Mouse (Mus musculus): ENCODE data around the gene Gnptab. TPM values are rescaled to one million over a fixed set of nuclear protein-coding genes. Genes with fewer than 3 reads are reported as not detected.

Gene Gnptab
- total RNA-seq, 2 experiments from 2014 or later, result 86.3 to 93.5 TPM

DNA sequence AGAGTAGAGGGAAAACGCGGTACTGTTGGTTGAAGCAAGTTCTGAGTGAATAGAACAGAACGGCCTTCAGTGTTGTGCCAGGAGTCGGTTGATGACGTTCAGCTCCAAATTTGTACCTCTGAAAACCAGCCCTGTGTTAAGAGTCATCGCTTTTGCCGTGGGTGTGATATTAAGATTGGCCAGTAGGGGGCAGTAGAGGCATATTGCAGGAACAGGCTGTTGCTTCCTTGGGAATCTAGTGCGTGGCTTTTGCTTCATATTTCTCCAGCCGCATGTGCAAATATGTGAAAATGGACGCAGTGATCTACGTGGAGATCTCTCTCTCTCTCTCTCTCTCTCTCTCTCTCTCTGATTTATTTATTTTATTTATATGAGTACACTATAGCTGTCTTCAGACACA lies 2.2 kb upstream of the Gnptab start:
- DNase-seq (ENCODE audit: low spot score in 2 of 2), result peak; percentile 96

DNA sequence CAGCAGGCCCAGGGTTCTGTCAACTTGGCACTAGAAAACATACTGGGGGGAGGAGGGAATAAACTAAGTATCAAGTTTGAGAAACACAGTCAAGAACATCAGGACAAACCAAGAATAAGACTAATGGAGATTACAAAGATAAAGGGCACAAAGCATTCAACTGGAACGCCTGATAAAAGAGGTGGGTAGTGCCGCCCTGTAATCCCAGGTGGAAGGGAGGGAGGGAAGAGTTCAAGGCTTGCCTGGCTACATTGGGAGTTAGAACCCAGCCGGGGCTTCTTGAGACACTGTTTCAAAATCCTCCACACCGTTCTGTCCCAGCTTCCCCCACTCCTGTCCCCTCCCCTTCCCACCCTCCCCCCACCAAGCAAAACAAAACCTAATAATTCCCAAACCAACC lies 1.3 kb upstream of the Gnptab start:
- DNase-seq (ENCODE audit: low spot score in 2 of 2), result no peak

DNA sequence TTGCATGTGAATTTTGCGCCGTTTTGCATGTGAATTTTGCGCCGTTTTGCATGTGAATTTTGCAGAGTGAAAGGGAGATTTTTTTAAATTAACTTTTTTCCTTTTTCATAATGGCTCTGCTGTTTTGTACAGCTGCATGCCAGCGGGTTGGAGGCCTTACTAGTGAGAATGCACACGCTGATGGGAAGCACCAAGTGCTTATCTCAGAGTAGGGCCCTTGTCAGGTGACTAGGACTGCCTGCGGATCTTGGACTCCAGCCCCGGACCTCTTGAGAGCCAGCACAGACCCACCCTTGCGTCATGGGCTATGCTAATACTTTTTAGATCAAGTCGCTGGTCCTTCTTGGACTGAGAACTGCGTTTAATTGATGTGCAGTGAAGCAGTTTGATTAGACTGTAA lies 1.1 kb downstream of the Gnptab start:
- peak; percentile 18 to 44 for DNase-seq (ENCODE audit: low spot score in 2 of 2)

DNA sequence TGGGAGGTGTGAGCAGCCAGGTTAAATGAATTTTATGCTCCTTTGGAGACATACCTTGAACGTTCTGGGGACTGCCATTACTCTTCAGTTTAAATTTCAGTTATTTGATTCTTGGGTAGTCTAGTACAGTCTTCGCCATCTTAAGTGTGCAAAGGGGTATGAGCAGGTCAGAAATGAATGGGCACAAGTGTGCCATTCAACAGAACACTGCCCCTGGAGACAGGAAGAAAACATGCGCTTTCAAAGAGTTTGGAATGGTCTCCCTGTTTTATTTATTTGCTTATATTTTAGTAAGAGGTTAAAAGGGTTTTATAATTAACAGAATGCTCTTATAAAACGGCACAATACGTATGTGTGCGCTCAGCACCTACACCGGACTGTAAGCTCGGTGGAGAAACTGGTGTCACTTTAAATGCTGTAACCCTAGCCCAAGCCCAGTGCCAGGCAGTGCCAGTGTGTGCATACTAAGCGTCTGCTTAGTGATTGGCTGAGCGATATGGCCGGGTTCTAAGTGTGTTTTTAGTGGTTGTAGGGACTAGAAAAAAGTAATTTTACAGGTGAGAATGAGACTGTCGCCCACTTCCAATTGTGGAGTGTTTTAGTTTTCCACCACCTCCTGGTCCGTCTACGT lies 1.6 kb downstream of the Gnptab start:
- DNase-seq (ENCODE audit: low spot score in 2 of 2), result no peak

DNA sequence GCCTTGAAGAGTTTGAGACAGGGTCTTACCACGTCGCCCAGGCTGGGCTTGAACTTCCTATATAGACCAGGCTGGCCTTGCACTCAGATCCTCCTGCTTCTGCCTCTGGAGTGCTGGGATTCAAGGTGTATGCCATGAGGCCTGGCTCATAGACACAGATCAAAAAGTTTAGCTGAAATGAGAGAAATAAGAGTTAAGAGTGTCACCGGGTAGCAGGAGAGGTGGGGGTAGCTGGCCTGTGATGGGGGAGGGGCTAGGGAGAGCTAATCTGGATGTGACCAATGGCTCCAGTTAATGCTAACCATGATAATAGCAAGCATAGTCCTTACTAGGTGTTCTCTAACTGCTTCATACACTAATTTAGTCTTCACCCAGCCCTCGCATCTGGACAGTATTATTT lies 2.4 kb downstream of the Gnptab start:
- DNase-seq (ENCODE audit: low spot score in 2 of 2), result no peak

DNA sequence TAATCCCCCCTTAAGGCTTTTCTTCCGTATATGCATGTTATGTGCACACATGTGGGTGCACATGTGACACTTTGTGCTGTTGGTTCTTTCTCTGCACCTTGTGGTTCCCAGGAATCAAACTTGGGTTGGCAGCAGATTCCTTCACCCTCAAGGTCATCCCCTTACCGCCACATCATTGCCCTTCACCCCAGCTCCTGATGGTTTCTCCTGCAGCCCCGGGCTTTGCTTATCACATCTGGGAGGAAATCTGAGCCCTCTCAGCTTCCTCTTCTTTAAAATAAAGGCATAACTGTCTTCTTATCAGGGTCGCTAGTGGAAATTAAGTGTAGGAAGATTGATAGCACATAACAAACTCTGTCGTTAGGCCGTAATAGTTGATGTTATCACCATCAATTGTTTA lies 3.1 kb downstream of the Gnptab start:
- DNase-seq (ENCODE audit: low spot score in 2 of 2), result no peak

DNA sequence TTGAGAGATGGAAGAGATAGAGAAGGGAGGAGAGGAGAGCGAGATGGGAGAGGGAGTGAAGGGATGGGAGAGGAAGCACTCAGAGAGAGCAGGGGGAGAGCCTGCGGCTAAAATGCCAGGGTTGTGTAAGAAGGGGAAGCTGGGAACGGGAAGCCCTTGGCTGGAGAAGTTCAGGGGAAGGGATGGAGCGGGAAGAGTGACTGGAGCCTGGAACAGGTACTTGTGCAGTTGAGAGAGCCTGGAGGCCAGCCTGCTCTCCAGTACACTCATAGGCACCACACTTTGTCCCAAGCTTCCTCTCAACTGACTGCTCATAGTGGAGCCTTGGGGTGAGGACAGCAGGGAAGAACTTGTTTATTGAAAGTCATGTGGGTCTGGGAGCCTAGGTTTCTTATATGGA lies 4.5 kb downstream of the Gnptab start:
- DNase-seq (ENCODE audit: low spot score in 2 of 2), result no peak

DNA sequence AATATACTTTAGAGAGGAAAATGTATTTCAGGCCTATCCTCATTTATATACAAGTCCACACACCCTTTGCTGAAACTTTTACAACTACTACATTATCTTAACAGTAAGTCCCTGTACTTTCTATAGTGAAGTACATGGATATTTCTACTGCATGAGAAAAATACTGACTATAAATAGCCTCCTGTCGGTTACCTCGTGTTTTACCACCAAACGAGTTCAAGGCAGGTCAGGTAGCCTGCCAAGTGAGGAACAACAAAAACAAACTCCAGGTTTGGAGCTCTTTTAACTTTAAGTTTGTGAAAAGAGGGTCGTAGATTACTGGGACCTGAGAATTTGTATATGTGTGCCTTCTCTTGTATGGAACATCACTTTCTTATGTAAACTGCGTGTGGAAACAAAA lies 5.1 kb downstream of the Gnptab start:
- DNase-seq (ENCODE audit: low spot score in 2 of 2), result no peak

DNA sequence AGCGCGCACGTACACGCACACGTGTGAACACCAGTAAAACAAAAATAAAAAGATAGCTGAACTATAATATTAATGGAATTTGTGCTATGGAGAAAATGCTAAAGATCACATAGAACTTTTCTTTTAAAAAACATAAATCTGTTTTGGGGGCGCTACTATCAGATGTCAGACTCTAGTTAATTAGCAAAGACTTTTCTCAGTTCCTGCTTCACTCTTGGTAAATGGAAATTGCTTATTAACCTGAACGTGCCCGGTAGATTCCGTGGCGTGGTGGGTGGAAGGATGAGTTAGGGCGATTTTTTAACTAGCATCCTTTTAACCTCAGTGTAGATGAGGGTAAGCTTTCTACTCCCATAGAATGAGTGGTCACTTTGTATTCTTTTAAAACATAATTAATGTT lies 6.4 kb downstream of the Gnptab start:
- DNase-seq (ENCODE audit: low spot score in 2 of 2), result no peak

DNA sequence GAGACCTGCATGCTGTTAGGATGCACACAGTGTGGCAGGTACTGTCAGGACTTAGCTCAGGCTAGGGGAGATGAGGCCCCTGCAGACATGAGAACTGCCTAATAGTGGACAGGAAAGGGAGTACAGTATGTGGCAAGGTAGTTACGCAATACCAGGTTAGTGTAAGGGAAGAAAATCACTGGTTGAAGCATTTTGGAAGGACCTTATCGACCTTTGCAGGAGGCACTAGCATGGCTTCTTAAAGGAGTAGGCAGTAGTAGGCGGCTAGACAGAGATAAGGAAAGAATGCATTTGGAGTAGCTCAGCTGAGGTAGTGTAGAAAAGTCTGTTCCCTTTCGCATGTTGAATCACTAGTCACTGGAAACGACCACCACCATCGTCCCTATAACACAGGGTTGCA lies 6.8 kb downstream of the Gnptab start:
- DNase-seq (ENCODE audit: low spot score in 2 of 2), result no peak

DNA sequence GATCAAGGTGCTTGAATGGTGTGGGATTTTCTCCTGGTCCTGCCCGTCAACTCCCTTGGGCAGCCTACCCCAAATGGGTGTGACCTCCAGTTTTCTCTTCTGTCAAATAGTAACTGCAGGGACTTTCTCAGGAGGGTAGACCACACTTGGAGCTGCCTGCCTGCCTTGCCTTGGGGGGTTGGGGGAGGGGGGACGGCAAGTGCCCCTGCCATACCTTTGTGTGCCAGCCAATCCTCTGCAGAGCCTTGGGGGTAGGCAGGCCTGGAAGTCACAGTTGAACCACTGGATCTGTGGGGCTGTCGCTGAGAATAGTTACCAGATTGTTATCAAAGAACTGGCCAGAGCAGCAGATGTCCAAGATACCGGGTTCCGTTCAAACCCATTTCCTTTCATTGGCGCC lies 7.3 kb downstream of the Gnptab start:
- no peak for DNase-seq (ENCODE audit: low spot score in 2 of 2)

DNA sequence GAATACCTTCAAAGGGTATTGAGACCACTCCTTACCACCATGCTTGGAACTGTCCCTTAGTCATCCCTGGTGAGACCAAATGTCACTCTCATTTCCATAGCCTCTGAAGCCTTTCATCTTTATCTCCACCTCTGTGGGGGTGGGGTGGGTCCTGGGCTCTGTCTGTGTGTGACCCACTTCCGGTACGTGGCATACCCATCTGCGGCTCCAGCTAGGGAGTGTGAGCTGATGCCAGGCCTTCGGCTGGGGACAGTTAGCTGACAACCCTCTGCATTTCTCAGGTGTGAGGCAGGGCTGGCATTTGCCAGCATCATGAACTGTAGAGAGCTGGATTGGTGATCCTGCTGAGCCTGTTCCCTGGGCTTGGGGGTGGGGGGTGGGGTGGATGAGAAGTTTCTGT lies 10.6 kb downstream of the Gnptab start:
- DNase-seq (ENCODE audit: low spot score in 2 of 2), result no peak

DNA sequence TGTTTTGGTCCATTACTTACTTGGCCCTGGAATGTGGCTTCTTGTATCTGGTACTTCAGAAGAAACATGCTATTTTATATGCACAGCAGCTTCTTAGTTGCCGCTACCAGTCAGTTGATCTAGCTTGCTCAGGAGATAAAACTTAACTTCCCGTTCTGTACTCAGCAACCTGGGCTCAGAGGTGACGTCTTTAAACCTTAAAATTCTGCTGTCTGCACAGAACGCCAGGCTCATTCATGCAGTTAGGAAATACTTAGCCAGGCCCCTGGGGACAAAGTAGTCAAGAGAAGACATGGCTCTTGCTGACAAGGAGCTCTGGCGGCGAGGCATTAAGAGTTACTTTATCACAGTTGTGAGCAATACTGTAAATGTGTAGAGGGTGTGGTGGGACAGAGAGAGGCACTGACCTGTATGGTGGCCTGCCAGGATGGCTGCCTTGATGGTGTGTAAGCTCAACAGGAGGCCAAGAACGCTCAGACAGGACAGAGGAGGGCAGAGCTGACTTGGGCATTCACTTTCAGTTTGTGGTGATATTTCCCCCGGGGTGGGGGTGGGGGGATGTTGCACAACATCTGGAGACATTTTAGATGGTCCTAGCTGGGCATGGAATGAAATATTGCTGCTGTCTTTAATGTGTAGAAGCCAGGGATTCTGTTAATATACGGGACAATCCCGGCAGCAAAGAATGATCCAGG lies 11.3 kb downstream of the Gnptab start:
- DNase-seq (ENCODE audit: low spot score in 2 of 2), result no peak

DNA sequence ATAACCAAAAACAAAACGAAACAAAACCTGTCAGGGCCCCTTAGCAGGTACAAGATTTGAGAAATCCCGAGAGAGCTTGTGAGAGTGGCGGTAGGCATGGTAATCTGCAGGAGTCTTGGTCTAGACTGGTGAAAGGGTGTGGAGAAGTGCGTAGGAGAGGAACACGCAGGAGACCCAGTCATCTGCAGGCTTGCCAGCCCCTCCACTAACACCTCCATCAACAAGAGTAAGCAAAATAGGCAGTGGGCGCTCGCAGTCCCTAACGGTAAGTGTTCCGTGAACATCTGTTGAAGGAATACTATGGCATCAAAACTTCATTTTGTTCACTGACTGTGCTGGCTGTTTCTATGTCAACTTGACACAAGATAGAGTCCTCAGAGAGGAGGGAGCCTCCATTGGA lies 12.6 kb downstream of the Gnptab start:
- no peak for DNase-seq (ENCODE audit: low spot score in 2 of 2)

DNA sequence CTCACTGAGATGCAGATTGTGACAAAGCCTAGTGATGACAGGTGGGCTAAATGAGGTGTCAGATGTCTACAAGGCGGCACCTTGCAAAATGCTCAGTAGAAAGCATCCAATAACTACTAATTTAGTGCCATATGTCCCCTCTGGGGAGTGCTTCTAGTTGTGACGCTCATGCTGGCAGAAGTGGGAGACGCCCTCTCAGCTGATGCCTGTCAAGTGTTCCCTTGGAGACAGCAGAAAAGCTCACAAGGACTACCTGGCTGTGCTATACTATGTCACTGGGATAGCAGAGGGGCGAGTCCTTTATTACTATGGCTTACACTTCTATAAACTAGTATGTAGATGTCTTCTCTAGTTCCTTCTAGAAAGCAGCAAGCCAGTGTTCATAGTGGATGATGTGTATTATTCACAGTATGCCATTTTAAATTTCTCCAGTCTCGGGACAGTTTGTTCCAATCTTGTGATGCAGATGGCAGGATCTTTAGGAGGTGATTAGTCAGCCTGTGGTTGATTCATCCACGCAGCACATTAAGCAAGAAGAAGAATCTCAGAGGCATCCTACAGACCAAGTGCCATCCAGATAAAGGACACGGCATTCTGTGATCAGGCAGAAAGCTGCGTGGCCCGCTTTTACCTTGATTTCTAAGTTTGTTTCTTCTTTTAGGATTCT lies 13.4 kb downstream of the Gnptab start:
- peak; percentile 36 to 38 for DNase-seq (ENCODE audit: low spot score in 2 of 2)

DNA sequence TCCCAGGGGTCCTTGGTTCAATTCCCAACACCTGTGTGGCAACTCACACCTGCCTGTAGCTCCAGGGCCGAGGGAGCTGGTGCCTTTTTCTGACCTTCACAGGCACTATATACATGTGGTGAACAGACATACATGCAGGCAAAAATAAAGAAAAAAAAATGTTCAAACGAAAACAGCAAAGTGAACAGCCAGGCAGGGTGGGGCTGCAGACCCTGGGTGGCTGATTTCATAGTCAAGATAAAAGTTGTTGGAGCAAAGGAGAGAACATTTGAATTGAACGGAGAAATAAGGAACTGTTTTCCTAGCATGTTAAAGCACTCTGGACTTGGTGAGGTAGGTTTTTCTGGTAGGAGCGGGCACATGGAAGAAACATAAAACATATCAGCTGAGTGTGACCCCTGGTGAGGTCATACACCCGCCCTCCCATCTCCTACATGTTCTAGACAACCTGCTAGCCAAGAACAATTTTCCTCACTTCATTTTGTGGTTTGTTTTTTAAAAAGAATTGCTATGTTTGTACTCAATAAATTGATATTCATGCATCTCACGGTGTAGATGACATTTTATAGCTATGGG lies 19.8 kb downstream of the Gnptab start:
- no peak for DNase-seq (ENCODE audit: low spot score in 2 of 2)

DNA sequence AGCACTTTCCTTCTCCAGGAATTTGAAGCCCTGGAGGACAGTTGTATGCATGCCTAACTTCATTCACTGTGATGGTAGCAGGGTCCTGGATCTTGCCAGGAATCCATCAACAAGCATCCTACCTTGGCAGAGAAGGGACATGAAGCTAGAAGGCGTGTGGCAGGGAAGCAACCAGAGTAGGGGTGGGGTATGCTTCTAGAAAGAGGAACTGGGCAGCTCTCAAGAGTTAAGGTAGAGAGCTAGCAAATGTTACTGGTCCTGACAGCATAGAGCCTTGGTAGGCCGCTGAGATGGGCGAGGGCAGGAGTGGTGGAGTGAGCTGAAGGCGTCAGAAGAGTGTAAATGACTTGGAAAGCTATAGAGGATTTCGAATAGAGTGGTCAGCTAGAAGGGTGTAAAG lies 20.3 kb downstream of the Gnptab start:
- DNase-seq (ENCODE audit: low spot score in 2 of 2), result no peak

DNA sequence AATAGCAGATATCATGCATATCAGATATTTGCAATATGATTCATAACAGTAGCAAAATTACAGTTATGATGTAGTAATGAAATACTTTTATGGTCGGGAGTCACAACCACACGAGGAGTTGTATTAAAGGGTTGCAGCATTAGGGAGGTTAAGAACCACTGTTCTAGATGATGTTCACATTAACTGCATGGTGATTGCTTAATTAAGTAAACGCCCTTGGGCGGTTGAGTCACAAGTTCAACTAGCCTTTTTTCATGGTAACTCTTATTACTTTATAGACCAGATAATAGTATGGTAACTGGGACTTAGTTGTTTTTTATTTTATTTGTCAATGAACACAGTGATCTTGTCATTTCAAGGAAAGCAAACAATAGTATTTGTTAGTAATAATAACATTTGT lies 24.1 kb downstream of the Gnptab start:
- DNase-seq (ENCODE audit: low spot score in 2 of 2), result no peak

DNA sequence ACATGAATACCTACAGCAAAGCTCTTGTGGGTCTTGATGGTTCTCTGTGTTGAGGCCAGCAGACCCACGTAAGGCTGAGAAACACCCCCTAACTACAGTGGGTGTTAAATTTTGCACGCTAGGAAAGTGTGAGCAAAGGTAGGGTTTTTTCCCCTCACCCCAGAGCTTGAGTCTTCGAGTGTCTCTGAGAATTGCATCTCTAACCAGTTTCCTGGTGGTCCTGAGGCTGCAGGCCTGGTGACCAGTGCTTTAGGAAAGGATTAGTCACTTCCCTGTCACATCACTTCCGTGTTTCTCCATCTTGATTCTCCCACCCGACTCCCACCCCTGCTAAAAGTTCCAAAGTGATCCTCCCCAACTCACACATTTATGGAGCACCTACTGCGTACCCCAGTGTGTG lies 25.3 kb downstream of the Gnptab start:
- no peak for DNase-seq (ENCODE audit: low spot score in 2 of 2)

DNA sequence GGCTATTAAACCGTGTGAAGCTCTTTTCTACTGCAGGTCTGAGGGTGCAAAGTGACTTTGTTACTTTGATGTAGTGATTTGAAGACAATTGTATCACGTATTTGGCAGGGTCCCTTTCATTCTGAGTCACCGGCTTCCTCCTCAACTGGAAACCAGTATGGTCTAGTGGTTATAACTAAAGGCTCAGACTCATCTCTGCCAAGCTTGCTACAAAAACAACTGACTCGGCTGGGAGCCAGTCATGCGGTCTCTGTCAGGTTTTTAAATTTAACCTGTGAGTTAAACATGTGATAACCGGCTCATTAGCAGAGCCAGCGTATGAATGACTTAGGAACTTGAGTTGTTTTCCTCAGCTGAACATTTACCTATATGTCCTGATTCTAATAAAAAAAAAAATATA lies 26.9 kb downstream of the Gnptab start:
- no peak for DNase-seq (ENCODE audit: low spot score in 2 of 2)

DNA sequence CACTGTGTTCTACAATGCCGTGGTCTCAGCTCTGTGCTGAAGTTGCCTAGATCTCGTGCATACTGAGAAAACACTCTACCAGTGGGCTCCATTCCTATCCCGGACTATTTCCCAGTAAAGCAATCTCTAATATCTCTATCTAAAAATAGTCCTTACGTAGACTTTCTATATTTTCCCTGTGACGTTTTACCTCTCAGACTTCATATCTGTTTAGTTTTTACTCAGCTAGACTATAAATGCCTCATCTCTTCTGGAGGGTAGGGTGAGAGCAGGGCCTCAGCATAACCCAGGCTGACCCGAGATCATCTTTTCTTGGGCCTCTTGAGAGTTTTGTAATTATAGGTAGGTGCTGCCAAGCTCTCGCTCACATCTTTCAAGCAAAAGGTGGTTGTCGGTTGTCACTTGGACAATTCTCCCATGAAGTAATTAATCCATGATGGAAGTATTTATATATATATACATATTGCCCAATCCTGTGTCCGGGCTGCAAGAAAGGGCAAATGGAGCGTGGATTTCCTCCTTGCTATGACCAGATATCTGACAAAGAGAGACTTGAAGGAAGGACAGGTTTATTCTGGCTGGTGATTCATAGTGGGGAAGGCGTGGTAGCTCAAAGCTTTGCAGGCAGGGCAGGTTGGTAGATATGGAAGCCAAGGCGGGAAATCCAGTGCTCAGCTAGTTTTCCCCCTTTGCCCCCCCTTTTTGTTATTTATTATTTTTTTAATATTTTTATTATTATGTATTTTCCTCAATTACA lies 29.1 kb downstream of the Gnptab start:
- DNase-seq (ENCODE audit: low spot score in 2 of 2), result no peak

DNA sequence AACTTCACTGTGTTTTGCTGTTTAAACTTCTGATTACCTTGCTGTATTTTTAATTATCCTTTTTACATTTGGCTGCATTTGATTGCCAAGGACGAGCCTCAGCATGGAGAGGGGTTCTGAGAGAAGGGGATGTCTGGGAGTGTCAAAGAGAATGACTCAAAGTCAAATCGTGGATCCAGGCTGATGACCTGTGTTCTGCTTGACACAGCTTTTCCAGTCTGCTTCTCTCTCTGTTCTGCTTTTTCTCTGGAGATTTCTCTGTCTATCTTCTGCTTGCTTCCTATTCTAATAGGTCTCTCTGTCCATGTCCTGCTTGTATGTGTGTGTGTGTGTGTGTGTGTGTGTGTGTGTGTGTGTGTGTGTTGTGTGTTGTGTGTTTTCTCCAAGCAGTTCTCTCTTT lies 30.8 kb downstream of the Gnptab start:
- DNase-seq (ENCODE audit: low spot score in 2 of 2), result no peak

Data from layer of hippocampus, postnatal 10 days (tissue).